Mouse (Mus musculus): ENCODE results near the gene Uggt2.
A peak's percentile ranks its signal among the peaks of the same experiment; 100 is the strongest.

Gene Uggt2

GRCm38 (mm10) chr14:118982429-118983045, 116.7 kb downstream of the Uggt2 start:
- peak; percentile 83 for DNase-seq (ENCODE audit: low read depth, low spot score)

DNA sequence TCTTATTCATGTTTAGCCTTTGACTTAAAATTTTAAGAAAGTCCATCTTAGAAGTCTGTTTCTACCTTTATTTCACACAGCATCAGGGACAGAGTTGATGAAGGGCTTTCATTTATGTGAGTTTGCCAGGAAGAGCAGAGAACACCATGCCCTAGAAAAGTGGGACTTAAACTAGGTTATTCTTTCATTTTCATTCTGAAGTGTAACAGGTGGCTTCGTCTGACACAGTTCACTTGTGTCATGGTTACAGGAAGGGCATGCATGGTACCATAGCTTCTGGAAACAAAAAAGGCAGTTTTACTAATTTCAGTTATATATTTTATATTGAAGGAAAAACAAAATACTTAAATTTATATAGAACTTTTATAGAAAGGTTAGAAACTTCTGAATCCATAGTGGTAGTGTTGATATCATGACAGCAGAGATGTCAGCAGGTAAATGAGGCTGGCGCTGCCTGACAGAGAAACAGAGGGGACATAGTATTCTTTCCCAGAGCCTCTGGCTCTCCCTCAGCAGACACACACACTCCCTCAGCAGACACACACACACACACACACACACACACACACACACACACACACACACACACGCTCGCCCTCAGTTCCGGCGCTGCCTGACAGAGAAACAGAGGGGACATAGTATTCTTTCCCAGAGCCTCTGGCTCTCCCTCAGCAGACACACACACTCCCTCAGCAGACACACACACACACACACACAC, 117.4 kb downstream of the Uggt2 start:
- peak; percentile 32 for DNase-seq (ENCODE audit: low read depth, low spot score)

DNA sequence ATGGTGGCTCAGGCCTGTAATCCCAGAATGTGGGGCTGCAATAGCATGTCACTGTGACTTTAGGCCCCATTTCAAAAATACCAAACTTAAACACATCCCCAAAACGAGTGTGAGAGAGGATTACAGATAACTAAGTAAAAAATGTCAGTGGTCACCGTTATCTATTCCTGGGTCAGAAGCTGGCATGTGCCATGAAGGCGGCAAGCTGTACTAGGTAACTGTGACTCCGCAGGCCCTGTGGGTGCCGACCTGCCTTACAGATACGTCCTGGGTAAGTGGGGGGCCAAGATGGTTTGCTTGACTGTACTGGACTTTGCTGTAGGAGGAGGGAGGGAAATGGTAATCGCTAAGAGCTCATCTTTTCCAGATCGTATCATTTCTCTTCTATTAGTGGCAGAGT, 118.3 kb downstream of the Uggt2 start:
- no peak for DNase-seq (ENCODE audit: low read depth, low spot score)

DNA sequence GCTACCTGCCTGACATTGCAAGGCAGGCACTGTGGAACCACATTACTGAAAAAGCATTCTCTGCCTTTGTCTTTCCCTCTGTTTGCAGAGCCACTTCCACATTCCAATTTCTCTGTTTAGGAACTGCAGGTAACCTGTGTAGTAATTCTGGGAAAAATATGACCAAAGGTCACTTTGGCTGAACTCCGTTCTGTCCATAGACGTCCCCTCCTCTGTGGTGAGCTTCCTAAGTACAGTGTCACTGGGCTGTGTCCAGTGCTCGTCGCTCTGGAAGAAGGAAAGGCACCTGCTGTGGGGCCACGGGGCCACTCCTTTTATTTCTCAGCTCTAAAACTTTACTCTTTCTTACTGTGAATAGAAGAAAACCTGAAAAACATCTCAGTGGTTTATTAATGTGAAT, 118.9 kb downstream of the Uggt2 start:
- no peak for DNase-seq (ENCODE audit: low read depth, low spot score)

DNA sequence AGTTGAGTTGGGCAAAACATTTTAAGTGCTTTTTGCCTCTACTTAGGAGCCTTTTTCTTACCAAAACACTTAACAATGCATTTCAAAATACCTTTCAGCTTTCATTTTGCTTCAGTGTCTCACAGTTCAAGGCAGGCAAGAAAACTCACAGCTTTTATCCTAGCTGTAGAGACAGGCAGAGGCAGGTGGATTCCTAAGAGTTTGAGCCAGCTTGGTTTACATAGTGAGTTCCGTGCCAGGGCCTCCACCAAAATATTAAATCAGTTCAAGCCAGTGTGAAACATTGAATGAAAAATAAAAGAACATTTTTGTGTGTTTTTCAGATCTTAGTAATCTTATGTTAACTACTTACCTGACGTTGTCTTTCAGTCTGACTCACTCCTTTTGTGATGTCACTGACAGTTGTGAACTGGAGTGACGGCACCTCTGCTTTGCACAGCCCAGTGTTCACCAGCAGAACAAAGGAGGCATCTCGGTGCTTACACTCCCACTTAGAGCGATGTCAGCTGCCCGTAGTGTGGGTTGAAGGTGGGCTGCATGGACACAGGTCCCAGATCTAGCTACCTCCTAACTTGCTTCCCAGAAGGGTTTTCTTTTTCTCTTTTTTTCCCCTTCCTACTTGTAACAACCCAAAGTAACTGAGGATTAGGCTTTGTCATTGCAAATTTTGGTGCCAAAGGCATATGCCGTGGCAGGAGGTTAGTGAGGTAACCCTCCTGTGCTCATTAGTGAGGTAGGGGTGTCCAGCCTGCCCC, 119.5 kb downstream of the Uggt2 start:
- no peak for DNase-seq (ENCODE audit: low read depth, low spot score)

DNA sequence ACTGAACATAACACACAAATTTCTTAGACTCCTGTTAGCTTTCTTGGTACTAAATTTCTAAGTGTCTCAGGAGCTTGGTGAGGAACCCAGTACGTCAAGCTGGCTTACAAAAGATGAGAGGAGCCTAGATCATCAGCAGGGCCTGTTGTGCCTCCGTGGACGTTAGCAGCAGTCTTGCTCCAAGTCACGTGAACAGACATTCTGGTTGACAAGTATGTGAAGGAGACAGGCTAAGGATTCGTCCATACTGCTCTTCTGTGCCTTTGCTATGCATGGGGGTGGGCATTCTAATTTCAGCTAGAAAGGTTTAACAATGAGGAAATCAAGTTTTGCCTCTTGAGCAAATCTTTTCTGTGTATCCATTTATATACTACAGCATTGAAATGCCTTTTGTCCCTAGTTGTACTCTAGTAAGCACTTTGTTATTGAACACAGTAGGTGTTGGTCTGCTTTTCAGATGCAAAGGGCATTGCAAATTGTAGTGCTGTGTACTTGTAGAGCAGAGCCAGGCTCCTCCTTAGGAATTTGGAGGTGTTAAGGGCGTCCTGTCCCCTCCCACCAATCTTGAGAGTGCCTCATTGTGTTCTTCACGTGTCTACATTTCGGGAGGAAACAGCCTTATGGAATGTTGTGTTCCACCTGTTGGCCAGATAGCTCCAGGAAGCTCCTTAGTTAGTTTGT, 122.0 kb downstream of the Uggt2 start:
- DNase-seq (ENCODE audit: low read depth, low spot score) = no peak

DNA sequence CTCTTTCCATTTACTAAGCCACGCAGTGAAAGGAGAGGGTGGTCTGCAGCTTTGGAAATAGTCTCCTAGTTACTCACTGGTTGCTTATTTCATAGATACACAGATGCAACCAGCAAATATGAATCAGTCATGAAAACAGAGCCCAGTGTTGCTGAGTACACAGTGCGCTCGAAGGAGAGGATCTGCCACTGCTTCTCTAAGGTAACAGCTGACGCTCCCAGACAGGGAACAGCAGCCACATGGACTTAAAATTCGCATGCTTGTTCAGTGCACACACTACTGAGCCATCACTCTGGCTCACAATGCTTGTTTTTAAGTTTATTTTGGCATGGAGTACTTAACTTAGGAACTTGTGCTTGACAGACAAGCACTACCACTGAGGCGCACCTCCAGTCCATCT, 127.0 kb downstream of the Uggt2 start:
- DNase-seq (ENCODE audit: low read depth, low spot score) = no peak

DNA sequence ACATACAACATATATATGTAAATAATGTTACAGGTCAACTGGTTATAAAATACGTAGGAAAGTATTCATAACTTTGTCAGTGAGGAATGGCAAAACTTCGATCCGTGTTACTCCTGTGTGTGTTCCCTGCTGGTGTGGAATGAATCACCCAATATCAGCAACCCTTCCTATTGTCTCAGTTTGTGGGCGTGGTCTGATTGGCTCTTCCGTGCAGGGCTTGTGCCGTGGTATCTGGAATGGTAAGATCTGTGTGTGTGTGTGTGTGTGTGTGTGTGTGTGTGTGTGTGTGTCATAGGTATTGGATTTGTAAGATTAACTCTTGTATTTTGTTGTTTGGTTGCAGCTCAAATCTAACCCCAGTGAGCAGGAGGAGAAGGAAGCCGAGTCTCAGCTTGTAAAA, 131.6 kb downstream of the Uggt2 start:
- no peak for DNase-seq (ENCODE audit: low read depth, low spot score)

DNA sequence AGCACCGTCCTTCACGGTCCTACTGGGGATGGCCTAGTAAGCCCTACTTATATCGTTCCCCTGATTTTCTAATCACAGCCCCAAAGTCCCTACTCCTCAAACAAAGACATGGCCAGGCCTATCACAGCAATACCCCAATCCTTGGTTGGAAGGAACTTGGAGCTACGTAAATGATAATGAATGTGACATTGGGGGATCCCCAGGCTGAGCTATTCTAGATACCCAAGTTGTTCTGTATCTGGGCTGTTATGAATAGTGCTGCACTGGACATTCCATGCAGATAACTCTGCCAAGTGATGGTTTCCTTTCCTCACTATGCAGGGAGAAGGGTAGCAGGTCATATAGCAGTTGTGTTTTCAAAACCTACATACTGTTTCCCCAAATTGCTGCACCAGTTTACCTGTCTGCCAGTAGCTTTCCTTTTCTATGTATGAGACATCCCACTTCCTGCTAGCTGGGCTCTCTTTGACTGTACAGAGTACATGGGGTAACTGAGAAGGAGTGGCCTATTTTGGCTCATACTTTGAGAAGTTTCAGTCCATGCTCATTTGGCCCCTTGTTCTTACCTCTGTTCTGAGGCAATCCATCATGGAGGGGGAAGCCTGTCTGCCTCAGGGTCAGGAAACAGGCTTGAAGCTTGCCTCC, 133.8 kb downstream of the Uggt2 start:
- no peak for DNase-seq (ENCODE audit: low read depth, low spot score)

DNA sequence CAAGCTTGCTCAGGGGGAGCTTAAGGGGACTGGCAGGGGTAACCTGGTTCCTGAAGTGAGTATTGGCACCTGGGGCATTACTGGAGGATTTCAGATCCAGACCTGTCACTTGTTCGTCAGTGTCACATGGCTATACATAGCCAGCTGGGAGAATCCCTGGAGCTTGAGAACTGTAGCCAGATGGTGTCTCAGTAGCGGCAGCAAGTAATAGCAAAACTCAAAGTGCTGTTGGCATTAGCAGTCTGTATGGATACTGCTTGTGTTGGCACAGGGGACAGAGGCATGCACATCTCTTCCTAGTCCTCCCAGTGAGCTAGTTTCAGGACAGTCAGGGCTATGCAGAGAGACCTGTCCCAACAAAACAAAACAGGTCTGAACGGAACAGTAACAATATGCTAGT, 141.2 kb downstream of the Uggt2 start:
- no peak for DNase-seq (ENCODE audit: low read depth, low spot score)

DNA sequence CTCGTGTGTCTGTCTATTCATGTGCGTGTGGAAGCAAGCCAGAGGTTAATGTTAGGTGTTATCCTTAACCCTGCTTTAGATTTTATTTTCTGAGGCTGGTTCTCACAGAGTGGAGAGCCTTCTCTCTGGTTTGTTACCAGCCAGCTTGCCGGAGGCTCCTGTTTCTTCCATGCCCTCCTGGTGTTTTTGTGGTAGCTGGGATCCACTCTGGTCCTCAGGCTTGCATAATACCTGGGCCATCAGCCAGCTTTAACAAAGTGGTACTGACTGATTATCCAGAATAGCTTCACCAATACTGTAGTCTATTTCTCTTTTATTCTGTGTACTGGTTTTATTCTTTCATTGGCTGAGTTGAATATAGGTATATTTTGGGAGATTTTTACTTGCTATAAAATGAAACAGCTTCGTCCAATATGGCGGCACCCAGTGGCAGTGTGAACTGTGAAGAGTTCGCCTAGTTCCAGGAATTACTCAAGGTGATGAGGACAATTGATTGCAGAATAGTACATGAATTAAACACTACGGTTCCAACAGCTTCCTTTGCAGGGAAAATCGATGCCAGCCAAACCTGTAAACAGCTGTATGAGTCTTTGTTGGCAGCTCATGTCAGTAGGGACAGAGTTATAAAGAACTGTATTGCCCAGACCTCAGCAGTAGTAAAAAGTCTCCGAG, 147.2 kb downstream of the Uggt2 start:
- DNase-seq (ENCODE audit: low read depth, low spot score) = no peak

- no peak for DNase-seq (ENCODE audit: low read depth, low spot score)
These were observed 150.4 kb downstream of the Uggt2 start for GRCm38 (mm10) chr14:118948841-118949240.

GRCm38 (mm10) chr14:118944702-118945101, 154.5 kb downstream of the Uggt2 start:
- DNase-seq (ENCODE audit: low read depth, low spot score) = no peak

DNA sequence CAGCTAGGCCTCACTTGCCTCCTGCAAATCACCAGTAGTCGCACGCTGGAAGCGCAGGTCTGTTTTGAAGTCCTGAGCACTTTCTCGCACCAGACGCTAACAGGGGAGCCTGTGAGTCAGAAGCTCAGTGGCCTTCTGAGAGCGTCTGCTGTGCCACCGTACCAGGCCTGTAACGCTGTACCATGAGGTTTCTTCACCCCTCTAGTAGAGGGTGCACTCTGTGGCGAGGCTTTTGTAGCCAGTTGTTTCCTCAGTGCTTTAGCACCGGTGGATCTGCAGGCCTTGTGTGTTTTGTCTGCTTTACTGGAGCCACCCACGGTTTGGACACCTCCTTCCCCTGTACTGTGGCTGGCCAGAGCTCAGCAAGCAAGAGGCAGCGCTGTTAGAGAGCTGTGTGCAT, 157.2 kb downstream of the Uggt2 start:
- DNase-seq (ENCODE audit: low read depth, low spot score) = peak; percentile 29

GRCm38 (mm10) chr14:118940796-118941495, 158.3 kb downstream of the Uggt2 start:
- DNase-seq (ENCODE audit: low read depth, low spot score) = peak; percentile 48

GRCm38 (mm10) chr14:118938551-118938950, 160.7 kb downstream of the Uggt2 start:
- peak; percentile 24 for DNase-seq (ENCODE audit: low read depth, low spot score)

GRCm38 (mm10) chr14:118937533-118938492, 161.4 kb downstream of the Uggt2 start, which contains the start of gene Dnajc3:
Dnajc3 (plus strand) TSS chr14:118937976.
- DNase-seq (ENCODE audit: low read depth, low spot score) = peak; percentile 98

DNA sequence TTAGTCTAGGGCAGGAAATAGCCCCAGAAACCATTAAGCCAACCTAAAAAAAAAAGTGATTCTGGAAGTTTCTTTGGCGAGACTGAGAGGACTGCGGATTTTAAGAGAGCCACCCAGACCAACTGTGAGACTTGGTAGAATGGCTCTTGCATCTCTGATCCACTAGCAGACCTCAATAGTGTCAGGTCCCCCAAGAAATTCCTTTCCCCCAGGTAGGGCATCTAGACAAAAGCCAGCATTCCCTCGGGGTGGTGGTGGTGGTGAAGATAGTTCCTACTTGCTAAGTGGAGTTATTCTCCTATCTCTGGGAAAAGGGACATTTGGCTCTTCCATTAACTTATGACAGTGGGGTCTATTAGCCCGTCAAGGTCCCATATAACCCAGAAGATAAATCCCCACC, 162.3 kb downstream of the Uggt2 start:
- DNase-seq (ENCODE audit: low read depth, low spot score) = peak; percentile 24

DNA sequence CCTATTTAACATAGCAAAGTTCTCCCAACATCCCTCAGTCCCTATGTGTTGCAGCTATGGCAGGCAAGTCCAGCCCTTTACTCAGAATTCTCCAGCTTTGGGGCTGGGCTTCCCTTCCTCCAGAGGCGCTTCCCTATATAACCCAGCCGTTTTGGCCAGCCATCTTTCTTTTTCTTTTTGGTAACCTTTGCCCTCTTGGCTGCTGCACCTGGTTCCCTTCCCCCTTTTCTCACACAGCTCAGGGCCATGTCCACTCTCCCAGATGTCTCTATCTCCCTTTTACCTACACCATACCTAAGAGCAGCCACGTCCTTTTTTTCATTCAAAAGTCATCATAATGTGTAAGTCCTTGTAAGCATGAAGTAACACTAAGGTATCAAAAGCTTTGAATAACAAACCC, 163.0 kb downstream of the Uggt2 start:
- no peak for DNase-seq (ENCODE audit: low read depth, low spot score)
